Mouse (Mus musculus): ENCODE results near the gene Hsd17b14. TPM values are rescaled to one million over a fixed set of nuclear protein-coding genes. Genes with fewer than 3 reads are reported as not detected.
A peak's percentile ranks its signal among the peaks of the same experiment; 100 is the strongest.

Hsd17b14 gene
- polyA plus RNA-seq, 1 experiment = 43.9 TPM

GRCm38 (mm10) chr7:45585923-45586322 is 31.2 kb downstream of the Hsd17b14 start:
- Histone ChIP-seq H3K27ac (ENCODE audit: insufficient read depth, low read depth, low read length) (no peak overlapping the region), H3K27me3 (replicated peaks; ENCODE audit: control insufficient read depth, insufficient read depth, low read length) (no peaks in the 10 kb centered on the region), H3K4me3 (ENCODE audit: insufficient read depth, low read depth, low read length) (no peak overlapping the region), H3K36me3 (ENCODE audit: control insufficient read depth, insufficient read depth, low read length) (no peaks in the 10 kb centered on the region; the same call in 1 of the 2 replicates), H3K4me1 (ENCODE audit: control insufficient read depth, insufficient read depth, low read length) (no peaks in the 10 kb centered on the region; the same call in 1 of the 2 replicates)
- WGBS = 94% methylated on average over 6 of the region's 6 CpGs
- TF ChIP-seq CTCF (conservative IDR thresholded peaks at IDR 0.05; ENCODE audit: insufficient read depth, insufficient read length, low read depth, low read length) (no peak), POLR2A (IDR thresholded peaks at IDR 0.05; ENCODE audit: low read depth, low read length) (no peak)
- no peak for DNase-seq

GRCm38 (mm10) chr7:45587631-45588592 is 33.2 kb downstream of the Hsd17b14 start:
- 84% methylated on average over 23 of the region's 23 CpGs for WGBS
- DNase-seq = no peak
- TF ChIP-seq CTCF (conservative IDR thresholded peaks at IDR 0.05; ENCODE audit: insufficient read depth, insufficient read length, low read depth, low read length) (no peak), POLR2A (IDR thresholded peaks at IDR 0.05; ENCODE audit: low read depth, low read length) (no peak)
- Histone ChIP-seq H3K36me3 (ENCODE audit: control insufficient read depth, insufficient read depth, low read length) (no peaks in the 10 kb centered on the region; the same call in 1 of the 2 replicates), H3K4me3 (ENCODE audit: insufficient read depth, low read depth, low read length) (no peak overlapping the region), H3K27ac (ENCODE audit: insufficient read depth, low read depth, low read length) (no peak overlapping the region), H3K4me1 (ENCODE audit: control insufficient read depth, insufficient read depth, low read length) (no peaks in the 10 kb centered on the region; the same call in 1 of the 2 replicates), H3K27me3 (replicated peaks; ENCODE audit: control insufficient read depth, insufficient read depth, low read length) (no peaks in the 10 kb centered on the region)

- TF ChIP-seq POLR2A (IDR thresholded peaks at IDR 0.05; ENCODE audit: low read depth, low read length) (no peak), CTCF (conservative IDR thresholded peaks at IDR 0.05; ENCODE audit: insufficient read depth, insufficient read length, low read depth, low read length) (peak; percentile 94)
- H3K4me3 ChIP-seq (ENCODE audit: insufficient read depth, low read depth, low read length) = peak overlapping the region; percentile 8; the same call in 1 of the 2 replicates
- WGBS = 1% methylated on average over 19 of the region's 19 CpGs
Measured at GRCm38 (mm10) chr7:45589173-45589572, 34.5 kb downstream of the Hsd17b14 start.

GRCm38 (mm10) chr7:45589898-45590297 is 35.2 kb downstream of the Hsd17b14 start:
- H3K4me3 ChIP-seq (ENCODE audit: insufficient read depth, low read depth, low read length) = no peak overlapping the region
- 93% methylated on average over 5 of the region's 5 CpGs for WGBS
- no peaks in the 10 kb centered on the region for H3K27me3 ChIP-seq (replicated peaks; ENCODE audit: control insufficient read depth, insufficient read depth, low read length)

More at GRCm38 (mm10) chr7:45589173-45589572, 34.5 kb downstream of the Hsd17b14 start:
- no peaks in the 10 kb centered on the region; the same call in 1 of the 2 replicates for H3K4me1 ChIP-seq (ENCODE audit: control insufficient read depth, insufficient read depth, low read length)
- no peak overlapping the region for H3K27ac ChIP-seq (ENCODE audit: insufficient read depth, low read depth, low read length)
- no peaks in the 10 kb centered on the region; the same call in 1 of the 2 replicates for H3K36me3 ChIP-seq (ENCODE audit: control insufficient read depth, insufficient read depth, low read length)
- DNase-seq = peak; percentile 98
- no peaks in the 10 kb centered on the region for H3K27me3 ChIP-seq (replicated peaks; ENCODE audit: control insufficient read depth, insufficient read depth, low read length)

GRCm38 (mm10) chr7:45590874-45591273 is 36.2 kb downstream of the Hsd17b14 start:
- WGBS = 51% methylated on average over 3 of the region's 3 CpGs
- H3K27ac ChIP-seq (ENCODE audit: insufficient read depth, low read depth, low read length) = no peak overlapping the region
- H3K27me3 ChIP-seq (replicated peaks; ENCODE audit: control insufficient read depth, insufficient read depth, low read length) = no peaks in the 10 kb centered on the region
- no peaks in the 10 kb centered on the region; the same call in 1 of the 2 replicates for H3K36me3 ChIP-seq (ENCODE audit: control insufficient read depth, insufficient read depth, low read length)
- TF ChIP-seq CTCF (conservative IDR thresholded peaks at IDR 0.05; ENCODE audit: insufficient read depth, insufficient read length, low read depth, low read length) (0 out of 2 replicates have a peak, but pooled peaks have one; percentile 8), POLR2A (IDR thresholded peaks at IDR 0.05; ENCODE audit: low read depth, low read length) (no peak)
- no peaks in the 10 kb centered on the region; the same call in 1 of the 2 replicates for H3K4me1 ChIP-seq (ENCODE audit: control insufficient read depth, insufficient read depth, low read length)
- no peak for DNase-seq
- H3K4me3 ChIP-seq (ENCODE audit: insufficient read depth, low read depth, low read length) = no peak overlapping the region

More at GRCm38 (mm10) chr7:45589898-45590297, 35.2 kb downstream of the Hsd17b14 start:
- Histone ChIP-seq H3K36me3 (ENCODE audit: control insufficient read depth, insufficient read depth, low read length) (no peaks in the 10 kb centered on the region; the same call in 1 of the 2 replicates), H3K4me1 (ENCODE audit: control insufficient read depth, insufficient read depth, low read length) (no peaks in the 10 kb centered on the region; the same call in 1 of the 2 replicates), H3K27ac (ENCODE audit: insufficient read depth, low read depth, low read length) (no peak overlapping the region)
- DNase-seq = no peak
- no peak for TF ChIP-seq POLR2A (IDR thresholded peaks at IDR 0.05; ENCODE audit: low read depth, low read length)
- no peak for TF ChIP-seq CTCF (conservative IDR thresholded peaks at IDR 0.05; ENCODE audit: insufficient read depth, insufficient read length, low read depth, low read length)

GRCm38 (mm10) chr7:45591880-45592279 is 37.2 kb downstream of the Hsd17b14 start:
- H3K36me3 ChIP-seq (ENCODE audit: control insufficient read depth, insufficient read depth, low read length) = no peaks in the 10 kb centered on the region; the same call in 1 of the 2 replicates
- no peak overlapping the region for H3K4me3 ChIP-seq (ENCODE audit: insufficient read depth, low read depth, low read length)
- no peak for DNase-seq
- 73% methylated on average over 7 of the region's 7 CpGs for WGBS
- TF ChIP-seq POLR2A (IDR thresholded peaks at IDR 0.05; ENCODE audit: low read depth, low read length) = no peak
- no peak for TF ChIP-seq CTCF (conservative IDR thresholded peaks at IDR 0.05; ENCODE audit: insufficient read depth, insufficient read length, low read depth, low read length)
- no peak overlapping the region for H3K27ac ChIP-seq (ENCODE audit: insufficient read depth, low read depth, low read length)
- no peaks in the 10 kb centered on the region for H3K27me3 ChIP-seq (replicated peaks; ENCODE audit: control insufficient read depth, insufficient read depth, low read length)
- no peaks in the 10 kb centered on the region; the same call in 1 of the 2 replicates for H3K4me1 ChIP-seq (ENCODE audit: control insufficient read depth, insufficient read depth, low read length)

Data from kidney, adult 2 months (tissue).